Mouse (Mus musculus) bone marrow macrophage, adult 2 months (primary cell): ENCODE results near the gene Cbs. TPM values are rescaled to one million over a fixed set of nuclear protein-coding genes. Genes with fewer than 3 reads are reported as not detected.

ENCODE experiments used
- H3K27ac ChIP-seq: 2 replicates; pipeline ENCODE4 v1.5.1; 2012; ENCODE audit warnings: low read depth, low read length; ENCODE audit not compliant: insufficient read depth
- H3K4me1 ChIP-seq: 2 replicates; pipeline ENCODE4 v1.6.1; 2012; ENCODE audit warnings: low read length; ENCODE audit not compliant: control insufficient read depth, insufficient read depth
- H3K4me3 ChIP-seq: 2 replicates; pipeline ENCODE4 v1.5.1; 2012; ENCODE audit warnings: mild to moderate bottlenecking, low read length, moderate library complexity; ENCODE audit not compliant: insufficient read depth
- CTCF ChIP-seq: IDR thresholded peaks from 2 replicates; pipeline ENCODE4 v1.5.1; 2012; ENCODE audit warnings: low read depth, mild to moderate bottlenecking, low read length, moderate library complexity
- POLR2A ChIP-seq: IDR thresholded peaks from 2 replicates; pipeline ENCODE4 v1.6.1; 2012; ENCODE audit warnings: mild to moderate bottlenecking, low read depth, low read length, borderline replicate concordance
- polyA plus RNA-seq: library from polyadenylated mRNA; stranded (reverse); fragments of >200 nt; gene quantifications from 2 replicates; pipeline ENCODE4 v1.2.4, GENCODE M21; 2012; ENCODE audit not compliant: missing spikeins, insufficient read depth, insufficient read length

The Cbs gene
- polyA plus RNA-seq, 1 experiment = not detected

DNA sequence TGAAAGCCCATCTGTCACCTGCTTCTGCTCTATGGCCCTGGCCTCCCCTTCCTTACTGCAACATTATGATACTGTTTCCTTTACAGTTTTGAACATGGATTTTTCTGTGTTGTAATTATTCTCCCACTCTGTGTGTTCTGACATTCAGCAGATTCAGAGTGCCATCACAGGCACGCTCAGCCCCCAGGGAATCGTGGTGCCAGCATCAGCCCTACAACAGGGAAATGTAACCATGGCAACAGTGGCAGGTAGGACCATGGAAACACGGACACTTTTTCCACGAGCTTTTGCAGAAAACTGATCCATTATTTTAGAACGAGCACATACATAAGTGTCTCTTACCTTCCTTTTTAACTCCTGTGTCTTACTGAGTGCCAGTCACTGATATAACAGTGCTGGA, 42.0 kb downstream of the Cbs start:
- Histone ChIP-seq H3K27ac (peak overlapping the region; percentile 11; the same call in 1 of the 2 replicates), H3K4me1 (peaks cover 15% of the 10 kb centered on the region), H3K4me3 (no peak overlapping the region)
- TF ChIP-seq CTCF (no peak), POLR2A (no peak)

DNA sequence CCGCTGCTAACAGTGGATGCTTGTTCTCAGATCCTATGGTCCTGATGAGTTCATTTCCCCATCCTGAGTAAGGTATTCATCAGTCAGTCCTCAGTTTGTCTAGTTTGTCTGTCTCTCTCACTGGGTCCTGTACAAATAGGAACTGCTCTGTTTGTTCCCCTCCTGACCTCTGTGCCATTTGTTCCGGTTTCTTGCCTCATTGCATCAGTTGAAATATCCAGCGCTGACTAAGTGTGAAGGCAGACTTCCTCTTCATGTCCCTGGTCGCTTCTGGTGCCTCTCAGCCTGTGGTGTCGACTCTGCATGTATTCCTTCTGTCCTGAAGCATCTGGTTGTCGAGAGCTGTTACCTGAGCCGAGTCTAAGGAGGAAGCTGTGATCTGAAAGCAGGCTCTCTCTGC, 42.4 kb downstream of the Cbs start:
- Histone ChIP-seq H3K4me1 (peaks cover 15% of the 10 kb centered on the region), H3K27ac (peak overlapping the region; percentile 11; the same call in 1 of the 2 replicates), H3K4me3 (no peak overlapping the region)
- TF ChIP-seq CTCF (no peak), POLR2A (no peak)

DNA sequence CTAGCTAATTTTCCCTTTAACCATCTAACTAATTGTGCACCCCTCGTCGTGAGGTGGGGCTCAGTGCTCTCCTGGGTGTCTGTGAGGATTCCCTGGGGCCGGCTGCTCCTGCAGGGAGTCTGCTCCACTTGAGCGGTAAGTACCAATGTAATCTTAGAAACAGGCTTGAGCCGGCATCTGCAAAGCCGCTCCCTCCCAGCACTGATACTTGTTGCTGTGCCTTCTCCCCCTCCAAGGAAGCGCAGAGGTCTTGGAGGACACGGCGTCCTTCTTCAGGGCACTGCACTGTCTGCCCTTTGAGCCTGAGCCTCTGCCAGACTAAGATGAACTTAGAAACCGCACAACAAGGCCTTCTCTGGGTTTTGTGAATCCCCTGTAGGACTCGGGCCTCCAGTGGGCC, 46.2 kb downstream of the Cbs start:
- Histone ChIP-seq H3K4me3 (no peak overlapping the region), H3K4me1 (peaks cover 14% of the 10 kb centered on the region), H3K27ac (no peak overlapping the region)
- TF ChIP-seq POLR2A (no peak), CTCF (no peak)

DNA sequence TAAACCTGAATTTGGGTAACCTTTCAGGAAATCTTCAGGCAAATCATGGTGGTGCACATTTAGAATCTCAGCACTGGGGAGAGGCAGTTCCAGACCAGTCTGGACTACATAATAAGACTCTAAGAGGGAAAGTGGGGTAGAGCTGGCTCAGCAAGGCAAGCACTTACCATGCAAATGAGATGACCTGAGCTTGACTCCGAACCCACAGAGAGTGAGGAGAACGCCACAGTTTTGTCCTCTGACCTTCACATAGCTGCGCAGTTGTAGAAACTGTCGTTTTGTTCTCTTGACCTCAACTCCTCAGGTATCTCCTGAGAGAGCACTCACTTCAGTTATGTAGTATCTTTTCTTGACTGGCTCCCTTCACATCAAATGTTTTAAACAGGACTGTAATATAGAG, 48.3 kb downstream of the Cbs start:
- Histone ChIP-seq H3K4me3 (no peak overlapping the region), H3K27ac (no peak overlapping the region), H3K4me1 (peaks cover 4% of the 10 kb centered on the region)
- no peak for TF ChIP-seq CTCF
- TF ChIP-seq POLR2A = no peak

DNA sequence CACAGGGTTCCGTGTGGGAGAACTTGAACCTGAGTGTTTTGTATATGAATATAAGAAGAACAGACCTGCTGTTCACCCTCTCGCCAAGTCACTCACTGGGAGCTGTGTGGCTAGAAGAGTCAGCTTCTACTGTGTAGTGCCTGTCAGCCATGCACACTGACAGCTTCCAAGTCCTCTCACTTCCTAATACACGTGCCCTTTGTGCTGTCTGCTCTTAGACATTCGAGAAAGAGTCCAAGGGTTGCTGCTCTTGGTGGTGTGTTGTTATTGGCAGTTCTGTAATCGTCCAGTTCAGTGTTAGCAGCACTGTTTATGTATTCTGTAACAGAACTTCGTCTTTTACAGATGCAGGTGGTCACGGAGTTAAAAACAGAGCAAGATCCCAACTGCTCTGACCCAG, 48.9 kb downstream of the Cbs start:
- H3K27ac ChIP-seq = no peak overlapping the region
- TF ChIP-seq POLR2A (no peak), CTCF (no peak)
- H3K4me3 ChIP-seq = no peak overlapping the region

DNA sequence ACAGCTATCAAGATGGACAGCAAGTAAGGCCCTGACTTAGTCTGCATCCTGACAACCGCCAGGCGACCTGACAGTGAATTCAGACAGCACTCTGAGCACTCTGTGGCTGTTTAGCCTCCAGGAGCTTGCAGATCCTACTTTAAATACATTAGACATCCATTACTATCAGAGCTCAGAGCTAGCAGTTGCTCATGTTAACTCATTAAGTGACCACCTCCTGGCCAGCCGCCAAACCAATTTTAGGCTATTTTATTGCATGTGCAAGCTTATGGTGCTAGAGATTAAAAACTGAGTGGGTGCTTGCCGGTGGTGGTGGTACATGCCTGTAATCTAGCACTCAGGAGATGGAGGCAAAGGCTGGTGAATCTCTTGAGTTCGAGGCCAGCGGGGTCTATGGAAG, 53.3 kb downstream of the Cbs start:
- no peak for TF ChIP-seq CTCF
- TF ChIP-seq POLR2A = no peak
- no peak overlapping the region for H3K4me3 ChIP-seq
- peaks cover 23% of the 10 kb centered on the region for H3K4me1 ChIP-seq
- H3K27ac ChIP-seq = no peak overlapping the region

More for the DNA sequence above, 48.9 kb downstream of the Cbs start:
- H3K4me1 ChIP-seq = peaks cover 10% of the 10 kb centered on the region

DNA sequence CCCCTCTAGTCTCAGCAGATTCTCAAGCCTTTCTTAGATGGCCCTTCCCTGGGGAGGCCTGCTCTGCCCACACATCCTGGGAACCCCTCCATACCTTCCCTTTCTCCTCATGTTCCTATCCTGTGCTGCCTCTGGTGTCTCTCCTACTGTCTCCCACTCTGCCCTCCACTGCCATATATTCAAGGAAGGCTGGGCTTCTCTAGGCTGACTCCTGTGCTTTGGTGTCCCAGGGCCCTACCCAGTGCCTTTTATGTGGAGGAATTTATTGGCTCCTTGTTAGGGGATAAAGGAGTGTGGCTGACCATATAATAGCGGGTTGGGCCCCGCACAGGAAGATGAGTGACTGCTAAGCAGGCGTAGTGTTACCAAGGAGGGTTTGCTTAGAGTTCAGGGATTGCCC, 53.9 kb downstream of the Cbs start:
- peaks cover 23% of the 10 kb centered on the region for H3K4me1 ChIP-seq
- TF ChIP-seq CTCF = no peak
- no peak for TF ChIP-seq POLR2A
- no peak overlapping the region for H3K4me3 ChIP-seq
- no peak overlapping the region for H3K27ac ChIP-seq

DNA sequence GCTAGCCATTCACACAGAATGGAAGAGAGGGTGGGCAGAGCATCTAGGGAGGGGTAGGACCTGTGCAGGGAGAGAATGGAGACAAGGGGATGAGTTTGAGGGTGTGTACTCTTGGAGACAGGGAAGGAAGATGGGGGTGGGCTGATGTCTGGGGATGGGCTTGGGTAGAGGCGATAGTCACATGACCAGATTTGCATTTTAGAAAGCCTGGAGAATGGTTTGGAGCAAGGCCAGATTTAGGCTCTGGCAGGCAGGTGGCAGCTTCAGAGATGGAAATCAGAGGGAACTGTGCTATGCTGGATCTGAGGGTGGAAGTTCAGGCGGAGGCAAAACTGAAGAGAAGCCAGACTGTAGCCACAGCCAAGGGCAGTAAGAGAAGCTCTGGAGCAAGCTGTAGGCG, 56.7 kb downstream of the Cbs start:
- Histone ChIP-seq H3K4me1 (peaks cover 35% of the 10 kb centered on the region), H3K27ac (no peak overlapping the region), H3K4me3 (no peak overlapping the region)
- TF ChIP-seq POLR2A = no peak
- TF ChIP-seq CTCF = no peak

DNA sequence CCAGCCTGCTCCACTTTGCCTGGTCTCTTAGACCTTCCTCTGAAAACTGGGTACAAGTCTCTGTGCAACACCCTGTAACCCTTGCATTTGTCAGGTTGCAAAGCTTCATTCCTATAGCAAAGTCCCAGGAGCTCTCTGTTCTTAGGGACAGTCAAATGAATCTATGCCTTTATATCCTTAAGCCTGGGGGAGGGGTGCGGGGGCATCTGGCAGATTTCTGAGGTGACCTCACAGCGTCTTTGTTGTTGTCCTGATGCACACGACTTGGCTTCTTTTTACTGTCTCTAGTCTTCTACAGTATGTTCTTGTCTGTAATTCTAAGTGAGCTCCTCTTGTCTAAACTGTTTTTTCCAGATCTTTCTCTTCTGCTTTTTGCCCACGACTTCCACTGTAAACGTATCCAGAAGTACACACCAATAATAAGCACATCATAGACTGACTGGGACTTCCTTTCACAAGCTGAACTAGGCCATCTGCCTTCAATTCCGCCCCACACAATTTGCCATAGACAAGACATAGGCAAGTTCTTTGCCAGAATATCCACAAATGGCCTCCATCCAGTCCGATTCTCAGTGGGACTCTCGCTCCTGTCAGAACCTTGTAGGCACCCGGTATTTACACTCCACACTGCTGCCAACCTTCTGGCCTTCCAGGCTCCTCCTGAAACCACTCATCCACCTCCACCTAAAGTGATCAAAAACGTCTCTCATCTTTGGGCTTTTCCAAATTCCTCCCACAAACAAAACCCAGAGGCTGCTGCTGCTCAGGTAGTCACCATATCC, 60.5 kb downstream of the Cbs start:
- Histone ChIP-seq H3K4me3 (no peak overlapping the region), H3K27ac (no peak overlapping the region), H3K4me1 (peaks cover 27% of the 10 kb centered on the region)
- TF ChIP-seq CTCF = no peak
- TF ChIP-seq POLR2A = no peak

DNA sequence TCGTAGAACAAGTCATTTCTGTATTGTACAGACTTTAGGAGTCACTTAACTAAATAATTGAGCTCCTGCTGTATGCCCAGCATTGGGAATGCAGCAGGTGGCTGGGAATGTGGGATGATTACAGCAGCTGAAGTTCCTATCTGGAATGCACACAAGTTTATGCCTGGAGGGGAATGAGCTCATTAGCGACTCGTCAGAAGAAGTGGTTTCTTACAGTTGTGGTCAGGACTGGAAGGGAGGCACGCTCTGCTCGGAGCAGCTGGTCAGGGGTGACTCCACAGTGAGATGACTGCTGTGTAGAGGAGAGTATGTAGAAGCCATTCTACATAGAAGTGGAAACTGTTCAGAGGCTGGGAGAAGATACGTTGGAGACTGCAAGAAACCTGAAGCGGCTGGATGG, 62.4 kb downstream of the Cbs start:
- H3K27ac ChIP-seq = no peak overlapping the region
- no peak overlapping the region for H3K4me3 ChIP-seq
- peaks cover 25% of the 10 kb centered on the region for H3K4me1 ChIP-seq
- TF ChIP-seq CTCF (no peak), POLR2A (no peak)

DNA sequence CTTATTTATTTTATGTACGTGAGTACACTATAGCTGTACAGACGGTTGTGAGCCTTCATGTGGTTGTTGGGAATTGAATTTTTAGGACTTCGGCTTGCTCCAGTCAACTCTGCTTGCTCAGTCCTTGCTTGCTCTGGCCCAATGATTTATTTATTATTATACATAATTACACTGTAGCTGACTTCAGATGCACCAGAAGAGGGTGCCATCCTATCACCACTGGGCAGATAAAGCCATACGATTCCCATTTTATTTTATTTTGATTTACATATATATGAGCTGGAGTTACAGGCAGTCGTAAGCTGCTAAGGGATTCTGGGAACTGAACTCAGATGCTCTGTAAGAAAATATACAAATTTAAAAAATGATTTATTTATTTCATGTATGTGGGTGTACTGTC, 65.3 kb downstream of the Cbs start:
- Histone ChIP-seq H3K27ac (no peak overlapping the region), H3K4me3 (no peak overlapping the region), H3K4me1 (peaks cover 28% of the 10 kb centered on the region)
- TF ChIP-seq CTCF (no peak), POLR2A (no peak)
